In the genomic region with DNA sequence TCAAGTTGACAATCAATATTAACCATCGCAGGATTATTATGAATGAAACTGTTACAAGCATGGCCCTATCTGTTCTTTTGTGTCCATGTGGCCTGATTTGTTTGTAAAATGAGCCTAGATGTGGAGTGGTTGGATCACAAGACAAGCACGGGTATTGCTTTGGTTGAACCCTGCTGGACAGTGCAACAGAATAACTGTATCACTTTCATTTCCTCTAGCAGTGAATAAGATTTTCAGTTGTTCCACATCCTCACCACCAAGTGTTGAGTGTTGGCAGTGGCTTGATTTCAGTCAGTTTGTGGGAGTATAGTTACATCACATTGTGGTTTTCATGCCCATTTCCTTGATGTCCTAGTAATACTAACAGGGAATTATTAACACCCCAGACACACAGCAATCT, we compare ENCODE assay signal across 27 mouse cellular contexts. TPM values are rescaled to one million over a fixed set of nuclear protein-coding genes. Genes with fewer than 3 reads are reported as not detected.
A peak's percentile ranks its signal among the peaks of the same experiment; 100 is the strongest.
DNase-seq lines count a peak whose midpoint lies in the region; ATAC-seq and TF ChIP-seq lines count a peak whose summit lies in the region.
"Had no signal": no experiment of that assay in that cellular context is flagged by ENCODE, and none has a peak within 500 bp of the region (broad histone marks: within the 10 kb centered on the region; RNA-seq: fewer than 3 reads in every experiment).

No protein-coding gene starts in this region.

- H3K4me3 ChIP-seq in lung, postnatal 0 days (ENCODE audit: low read depth, low read length): no peak overlapping the region
- H3K4me3 ChIP-seq in forebrain, embryonic 14.5 days (ENCODE audit: low read depth, low read length): no peak overlapping the region
- H3K4me3 ChIP-seq: embryonic facial prominence, embryonic 13.5 days; forebrain, embryonic 12.5 days; heart, adult 2 months had no signal

- no peak for TF ChIP-seq EP300 in lung, postnatal 0 days (IDR thresholded peaks at IDR 0.05)

- no peaks in the 10 kb centered on the region for H3K9me3 ChIP-seq in lung, postnatal 0 days (ENCODE audit: low read length)
- H3K9me3 ChIP-seq in forebrain, embryonic 14.5 days (replicated peaks; ENCODE audit: control insufficient read depth, low read length): no peaks in the 10 kb centered on the region
- H3K9me3 ChIP-seq: embryonic facial prominence, embryonic 13.5 days; forebrain, embryonic 12.5 days had no signal

- no peak overlapping the region for H3K9ac ChIP-seq in lung, postnatal 0 days (replicated peaks; ENCODE audit: low read depth)
- no peak overlapping the region for H3K9ac ChIP-seq in forebrain, embryonic 14.5 days (ENCODE audit: low read length)
- H3K9ac ChIP-seq: embryonic facial prominence, embryonic 13.5 days; forebrain, embryonic 12.5 days; forebrain, postnatal 0 days had no signal

- peak; percentile 22 for DNase-seq in lung, postnatal 36 days
- no peak for DNase-seq in lung, postnatal 0 days (ENCODE audit: low spot score)
- DNase-seq in splenic B cell, adult 2 months (ENCODE audit: low read depth, low spot score): peak; percentile 8
- DNase-seq in gastrocnemius, adult 18-20 months (ENCODE audit: low spot score): no peak
- no peak for DNase-seq in forebrain, embryonic 14.5 days (ENCODE audit: low spot score)
- DNase-seq in frontal cortex, adult 2 months (ENCODE audit: extremely low spot score in 1 of 2, low spot score in 1 of 2): no peak
- DNase-seq: adrenal gland, postnatal 10 days; B cell, adult 2 months; cerebellum, adult 11-12 months; cerebellum, adult 9-10 months; cerebellum, postnatal 25 days; forebrain, postnatal 0 days; gastrocnemius, postnatal 10 days; heart, adult 2 months had no signal

- H3K27ac ChIP-seq in lung, postnatal 0 days (ENCODE audit: low read length): no peak overlapping the region
- H3K27ac ChIP-seq in forebrain, embryonic 14.5 days (ENCODE audit: low read depth, low read length): no peak overlapping the region
- H3K27ac ChIP-seq: embryonic facial prominence, embryonic 13.5 days; forebrain, embryonic 12.5 days; heart, adult 2 months had no signal

- no peak for TF ChIP-seq CTCF in lung, postnatal 0 days (IDR thresholded peaks at IDR 0.05)

- no peaks in the 10 kb centered on the region for H3K4me1 ChIP-seq in lung, postnatal 0 days (ENCODE audit: insufficient read depth, low read depth, low read length)
- H3K4me1 ChIP-seq in forebrain, embryonic 14.5 days (ENCODE audit: control insufficient read depth, insufficient read depth, low read length): no peaks in the 10 kb centered on the region
- H3K4me1 ChIP-seq: embryonic facial prominence, embryonic 13.5 days; forebrain, embryonic 12.5 days had no signal

- no peaks in the 10 kb centered on the region for H3K27me3 ChIP-seq in lung, postnatal 0 days (replicated peaks; ENCODE audit: insufficient read depth, low read length)
- no peaks in the 10 kb centered on the region for H3K27me3 ChIP-seq in splenic B cell, adult 2 months (ENCODE audit: control insufficient read depth, insufficient read depth, low read length, poor library complexity, severe bottlenecking)
- H3K27me3 ChIP-seq in forebrain, embryonic 14.5 days (replicated peaks; ENCODE audit: control insufficient read depth, insufficient read depth, low read length): no peaks in the 10 kb centered on the region
- H3K27me3 ChIP-seq: embryonic facial prominence, embryonic 13.5 days; forebrain, embryonic 12.5 days had no signal

- no peak overlapping the region for H3K4me2 ChIP-seq in lung, postnatal 0 days (replicated peaks; ENCODE audit: low read depth, low read length)
- no peak overlapping the region for H3K4me2 ChIP-seq in forebrain, embryonic 14.5 days (ENCODE audit: low read length)
- H3K4me2 ChIP-seq: embryonic facial prominence, embryonic 13.5 days; forebrain, embryonic 12.5 days; heart, embryonic 11.5 days had no signal

- no peak for ATAC-seq in lung, postnatal 0 days
- peak; percentile 94 for ATAC-seq in common myeloid progenitor, adult 5-6 weeks (replicated peaks; ENCODE audit: low read depth, poor library complexity, severe bottlenecking)
- ATAC-seq in megakaryocyte, adult 5-6 weeks (ENCODE audit: poor library complexity, severe bottlenecking): peak; percentile 90
- no peak for ATAC-seq in forebrain, embryonic 14.5 days
- ATAC-seq: CD4-positive, CD25-positive, alpha-beta regulatory T cell, adult 4 months; forebrain, postnatal 0 days; hindbrain, embryonic 16.5 days; inflammation-experienced regulatory T-cells, adult 6 months had no signal

- 79% methylated on average over 2 of the region's 2 CpGs for WGBS in lung, postnatal 0 days
- WGBS in forebrain, embryonic 14.5 days: 96% methylated on average over 2 of the region's 2 CpGs

- no peaks in the 10 kb centered on the region for H3K36me3 ChIP-seq in lung, postnatal 0 days (ENCODE audit: insufficient read depth, low read length)
- H3K36me3 ChIP-seq in splenic B cell, adult 2 months (ENCODE audit: control insufficient read depth, insufficient read depth, low read length, poor library complexity, severe bottlenecking): no peaks in the 10 kb centered on the region
- no peaks in the 10 kb centered on the region for H3K36me3 ChIP-seq in forebrain, embryonic 14.5 days (ENCODE audit: control insufficient read depth, insufficient read depth, low read length)
- H3K36me3 ChIP-seq: embryonic facial prominence, embryonic 13.5 days; forebrain, embryonic 12.5 days had no signal

RNA-seq across cellular contexts. Expression of a gene that starts 45.5 kb away (rescaled TPM):
- polyA plus RNA-seq in lung, postnatal 0 days (2015; fragmentation: Nextera tagmentation; extraction: Ambion mirVana): 0.10 TPM in 1 of 2 replicates, not detected in the other
- 1.1 and 2.3 TPM in 2 replicates for total RNA-seq in common myeloid progenitor, adult 5-6 weeks (2017)
- total RNA-seq in megakaryocyte, adult 5-6 weeks (2015): 0.91 and 0.93 TPM in 2 replicates
- total RNA-seq in megakaryocyte, adult 5-6 weeks (2017): 0.77 and 1.4 TPM in 2 replicates
- total RNA-seq in gastrocnemius, adult 18-20 months (2021): not detected
- 0.15 TPM in 2 replicates for polyA plus RNA-seq in forebrain, embryonic 14.5 days (2014; fragmentation: Nextera tagmentation; extraction: Ambion mirVana)
- polyA plus RNA-seq in frontal cortex, adult 2 months (2012; rRNA removed): 0.02 TPM in 1 of 2 replicates, not detected in the other
- total RNA-seq: adrenal gland, postnatal 4 days; forebrain, postnatal 0 days; gastrocnemius, postnatal 4 days; heart, adult 2 months; heart, postnatal 25 days; MEL had no signal
- polyA plus RNA-seq: forebrain, embryonic 12.5 days; heart, embryonic 11.5 days; hindbrain, embryonic 11.5 days had no signal

Comparison
In these comparisons a context has a peak if more than half of its experiments do, and no peak if none do; other contexts are left out.
1. DNase-seq: peak in lung, postnatal 36 days (single experiment) and splenic B cell, adult 2 months (single experiment); none in lung, postnatal 0 days (single experiment), gastrocnemius, adult 18-20 months (single experiment), forebrain, embryonic 14.5 days (single experiment) and frontal cortex, adult 2 months (0 of 2).
2. ATAC-seq: peak in common myeloid progenitor, adult 5-6 weeks (single experiment) and megakaryocyte, adult 5-6 weeks (single experiment); none in lung, postnatal 0 days (single experiment) and forebrain, embryonic 14.5 days (single experiment).